Mouse (Mus musculus): ENCODE data around the gene Ifi211.
"Not testable (repeated sequence)": the region's sequence is repeated elsewhere in the genome, so short reads cannot be mapped to it uniquely, and the experiment has no call there.

The Ifi211 gene

DNA sequence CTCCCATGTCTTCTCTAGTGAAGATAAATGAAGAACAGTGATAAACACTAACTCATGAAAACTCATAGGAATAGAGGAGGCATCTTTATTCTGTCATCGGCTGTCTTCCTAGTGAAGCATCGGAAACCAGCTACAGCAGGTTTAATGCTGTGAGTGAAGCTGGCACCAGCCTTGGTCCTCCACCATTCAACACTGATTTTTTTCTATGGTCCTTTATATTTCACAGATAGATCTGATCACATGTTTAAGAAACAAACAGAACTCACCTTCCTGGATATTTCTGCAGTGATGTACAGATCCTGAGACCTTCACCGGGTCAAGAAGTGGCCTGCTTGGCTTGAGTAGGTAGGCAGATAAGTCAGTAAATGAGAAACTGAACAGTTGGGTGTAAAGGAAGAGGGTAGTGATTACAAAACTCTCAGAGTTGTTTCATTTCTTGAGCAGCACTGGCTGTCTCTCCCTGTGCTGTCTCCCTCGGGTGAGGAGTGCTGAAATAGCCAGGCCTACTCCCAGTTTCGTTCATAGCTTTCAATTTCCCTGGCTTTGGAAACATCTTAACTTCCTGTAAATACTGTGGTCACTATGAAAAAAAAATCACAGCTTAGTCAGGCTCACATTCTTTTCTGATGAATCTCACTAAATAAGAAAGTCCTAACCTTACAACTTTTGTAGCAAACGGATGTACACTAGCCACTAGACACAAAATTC, at the start of gene Ifi211:
Gene Ifi211, minus strand, starts transcription at position 499 of the 708 bp plus-strand sequence.
- not testable (repeated sequence) for DNase-seq (ENCODE audit: low read depth, low spot score)

DNA sequence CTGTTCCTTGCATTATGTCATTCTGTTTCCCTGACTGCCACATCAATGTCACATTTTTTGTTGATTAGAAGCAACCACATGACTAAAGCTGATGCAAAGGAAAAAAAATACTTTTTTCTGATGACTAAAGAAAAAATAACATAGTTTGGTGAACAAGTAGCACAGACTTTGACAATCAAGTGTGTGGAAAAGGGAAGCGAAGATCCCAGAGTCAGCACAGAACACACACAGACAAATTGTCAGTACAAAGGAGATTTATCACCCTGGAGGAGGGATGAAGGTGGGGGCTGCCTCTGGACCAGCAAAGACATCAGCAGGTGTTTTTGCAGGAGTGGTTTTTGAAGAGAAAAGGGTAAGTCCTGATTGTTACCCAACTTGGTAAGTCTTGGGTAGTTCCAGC, 48.6 kb upstream of the Ifi211 start:
- not testable (repeated sequence) for DNase-seq (ENCODE audit: low read depth, low spot score)

DNA sequence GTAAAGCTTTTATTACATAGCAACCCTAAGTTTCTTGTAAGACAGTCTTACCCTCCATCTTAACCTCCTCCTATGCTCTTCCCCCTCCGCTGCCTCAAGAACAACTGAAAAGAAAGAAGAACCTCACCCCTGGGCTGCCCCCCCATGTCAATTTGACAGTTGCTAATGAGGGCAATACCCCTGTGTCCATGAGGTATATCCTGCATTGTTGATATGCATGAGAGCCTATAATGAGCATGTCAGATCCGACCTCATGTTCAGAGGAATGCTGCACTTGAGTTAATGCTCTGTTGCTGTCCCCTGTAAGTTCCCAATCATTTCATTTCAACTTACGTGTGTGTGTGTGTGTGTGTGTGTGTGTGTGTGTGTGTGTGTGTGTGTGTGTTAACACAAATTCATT, 47.2 kb upstream of the Ifi211 start:
- not testable (repeated sequence) for DNase-seq (ENCODE audit: low read depth, low spot score)

DNA sequence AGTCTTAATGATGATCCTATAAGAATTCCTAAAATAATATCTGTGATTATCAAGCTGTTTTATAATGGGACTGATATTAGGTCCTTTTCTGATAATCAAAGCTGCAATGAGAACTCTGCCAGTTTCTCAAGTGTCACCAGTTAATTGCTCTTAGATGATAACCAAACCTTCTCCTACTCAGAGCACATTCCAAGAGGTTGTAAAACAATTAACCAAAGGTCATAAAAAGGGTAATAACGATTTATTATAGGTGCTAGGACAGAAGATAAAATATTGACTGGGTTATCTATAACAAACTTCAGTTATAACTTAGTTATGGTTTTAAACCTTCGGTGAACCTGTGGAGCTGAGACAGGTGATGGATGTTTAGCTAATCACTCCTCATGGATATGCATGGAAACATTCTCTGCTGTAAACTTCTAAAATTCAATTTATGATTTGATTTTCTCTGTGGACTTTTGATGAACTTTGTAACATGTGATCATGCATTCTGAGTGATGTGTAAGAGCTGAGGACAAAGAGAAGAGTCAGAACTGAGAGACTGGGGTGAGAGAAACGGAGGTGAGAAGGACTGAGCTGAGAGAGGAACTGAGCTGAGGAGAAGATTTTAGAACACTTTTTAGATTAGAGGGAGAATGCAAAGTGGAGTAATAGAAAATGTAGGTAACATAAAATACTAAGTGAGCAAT, 43.1 kb upstream of the Ifi211 start:
- not testable (repeated sequence) for DNase-seq (ENCODE audit: low read depth, low spot score)

DNA sequence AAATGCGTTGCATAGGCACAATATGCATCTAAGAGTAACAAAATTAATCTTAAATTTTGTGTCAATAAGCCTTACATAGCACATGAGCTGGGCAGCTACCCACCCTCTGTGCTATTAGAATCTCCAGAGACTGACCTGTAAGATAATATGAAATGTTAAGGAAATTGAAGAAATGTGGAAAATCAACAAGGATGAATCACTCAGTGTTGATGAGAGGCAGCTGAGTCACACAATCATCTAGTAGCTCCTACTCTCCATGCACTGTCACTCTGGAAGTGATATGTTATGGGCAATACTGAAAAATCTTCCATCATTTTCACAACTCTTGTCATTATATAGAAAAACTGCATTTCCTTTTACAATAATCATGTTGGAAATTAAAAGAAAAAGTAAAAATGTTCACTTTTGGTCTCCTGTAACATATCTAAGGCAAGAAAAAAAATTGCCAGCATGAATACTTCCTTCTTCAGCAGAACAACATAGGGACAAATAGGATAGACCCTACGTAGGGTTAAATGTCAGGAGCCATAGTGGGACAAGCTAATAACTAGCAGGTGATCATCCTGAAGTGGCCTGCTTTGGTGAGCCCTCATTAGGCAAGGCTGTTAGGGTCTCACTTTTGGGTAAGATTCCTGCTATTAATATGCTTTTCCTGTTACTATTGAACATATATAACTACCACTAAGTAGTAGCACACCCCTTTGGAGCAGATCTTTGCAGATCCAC, 42.4 kb upstream of the Ifi211 start:
- DNase-seq (ENCODE audit: low read depth, low spot score) = no peak

DNA sequence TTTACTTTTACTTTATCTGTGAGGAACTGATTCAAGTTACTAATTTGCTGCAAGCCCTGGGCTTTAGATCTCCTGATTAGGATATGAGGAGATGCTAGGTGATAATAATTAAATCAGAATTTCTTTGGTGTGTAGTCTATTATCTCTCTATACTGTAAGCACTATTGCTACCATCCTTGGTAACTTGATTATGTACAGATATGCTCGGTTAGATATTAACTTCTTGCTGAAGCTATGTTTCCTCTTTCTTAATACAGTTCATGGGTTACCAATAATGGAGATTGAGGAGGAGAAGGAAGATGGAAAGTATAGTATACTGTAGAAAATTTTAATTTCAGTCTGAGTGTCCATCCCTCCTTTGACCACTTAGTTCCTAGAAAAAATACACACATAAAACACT, 40.7 kb upstream of the Ifi211 start:
- DNase-seq (ENCODE audit: low read depth, low spot score) = no peak

DNA sequence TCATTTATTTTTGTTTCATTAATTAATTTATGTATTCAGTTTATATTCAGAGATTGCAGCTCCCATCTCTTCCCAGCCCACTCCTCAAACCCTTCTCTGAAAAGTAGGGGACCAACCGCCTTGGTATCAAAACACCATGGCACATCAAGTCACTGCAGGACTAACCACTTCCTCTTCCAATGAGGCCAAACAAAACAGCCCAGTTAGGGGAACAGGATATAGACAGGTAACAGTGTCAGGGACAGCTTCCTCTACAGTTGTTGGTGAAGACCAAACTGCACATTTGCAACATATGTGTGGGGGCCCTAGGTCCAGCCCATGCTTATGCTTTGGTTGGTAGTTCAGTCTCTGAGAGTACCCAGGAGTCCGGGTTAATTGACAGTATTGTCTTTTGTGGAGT, 36.2 kb upstream of the Ifi211 start:
- DNase-seq (ENCODE audit: low read depth, low spot score) = not testable (repeated sequence)

DNA sequence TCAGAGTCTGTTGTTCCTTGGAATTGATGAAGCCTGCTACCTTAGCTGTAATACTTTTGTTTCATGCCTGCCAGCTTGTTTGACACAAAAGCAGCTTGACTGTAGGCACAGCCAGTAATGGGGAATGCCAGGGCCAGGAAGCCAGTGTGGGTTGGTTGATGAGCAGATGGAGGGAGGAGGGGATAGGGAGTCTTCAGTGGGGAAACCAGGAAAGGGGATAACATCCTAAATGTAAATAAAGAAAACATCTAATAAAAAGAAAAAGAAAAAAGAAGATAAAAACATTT, 29.9 kb upstream of the Ifi211 start:
- DNase-seq (ENCODE audit: low read depth, low spot score) = not testable (repeated sequence)

DNA sequence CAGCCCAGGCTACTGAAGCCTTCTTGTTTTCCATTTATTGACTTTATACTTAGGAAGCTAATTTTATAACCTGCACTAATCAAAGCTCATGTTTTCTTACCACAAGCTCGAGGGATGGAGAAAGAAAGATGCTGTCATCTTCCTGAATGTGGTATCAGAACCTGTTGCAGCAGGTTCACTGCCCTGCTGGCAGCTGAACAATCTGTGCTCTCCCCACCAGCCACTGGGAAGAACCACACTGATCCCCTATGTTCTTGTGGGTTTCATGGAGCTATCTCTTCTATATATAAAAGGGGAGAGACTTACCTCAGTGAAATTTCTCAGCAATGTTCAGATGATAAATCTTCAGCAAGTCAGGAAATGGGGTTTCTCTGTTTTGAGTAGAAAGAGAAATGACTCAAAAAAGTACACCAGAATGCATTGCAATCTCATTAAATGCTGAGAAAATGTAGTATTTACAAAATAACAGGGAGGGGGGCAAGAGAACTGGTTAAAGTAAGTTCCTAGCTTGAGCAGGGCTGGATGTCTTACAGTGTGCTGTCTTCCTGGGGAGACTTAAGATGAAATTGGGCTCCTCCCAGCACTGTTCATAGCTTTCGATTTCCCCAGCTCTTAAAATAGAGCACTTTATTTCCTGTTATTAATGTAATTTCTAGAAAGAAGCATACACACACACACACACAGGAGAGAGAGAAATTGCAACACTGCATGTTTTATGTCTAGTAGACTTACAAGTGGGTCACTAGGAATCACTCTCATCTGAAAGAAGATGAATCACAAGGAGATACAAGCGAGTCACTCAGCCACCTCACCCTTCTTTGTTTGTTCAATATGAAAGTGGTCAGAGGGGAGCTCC, 29.3 kb upstream of the Ifi211 start, which contains the start of the genes Mndal and Ifi203:
Gene Mndal, minus strand, starts transcription at position 568 of the 856 bp plus-strand sequence.
Gene Ifi203, minus strand, starts transcription at position 749 of the 856 bp plus-strand sequence.
- DNase-seq (ENCODE audit: low read depth, low spot score) = not testable (repeated sequence)

DNA sequence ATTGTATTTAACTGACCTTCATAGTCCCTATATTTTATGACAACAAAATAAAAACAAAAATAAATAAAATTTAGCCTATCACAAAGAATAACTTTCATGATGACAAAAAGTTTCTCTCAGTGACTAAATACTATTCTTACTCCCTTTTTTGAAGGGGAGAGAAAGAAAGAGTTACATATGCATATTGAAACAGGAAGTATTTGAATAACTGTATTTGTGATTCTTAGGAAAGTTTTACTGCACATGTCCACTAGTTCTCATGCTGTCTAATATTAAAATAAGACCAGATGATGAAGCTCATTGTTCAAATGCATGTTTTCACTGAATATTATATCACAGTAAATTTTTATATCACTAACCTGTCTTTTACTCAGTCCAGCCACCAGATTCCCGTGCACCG, 28.7 kb upstream of the Ifi211 start:
- not testable (repeated sequence) for DNase-seq (ENCODE audit: low read depth, low spot score)

DNA sequence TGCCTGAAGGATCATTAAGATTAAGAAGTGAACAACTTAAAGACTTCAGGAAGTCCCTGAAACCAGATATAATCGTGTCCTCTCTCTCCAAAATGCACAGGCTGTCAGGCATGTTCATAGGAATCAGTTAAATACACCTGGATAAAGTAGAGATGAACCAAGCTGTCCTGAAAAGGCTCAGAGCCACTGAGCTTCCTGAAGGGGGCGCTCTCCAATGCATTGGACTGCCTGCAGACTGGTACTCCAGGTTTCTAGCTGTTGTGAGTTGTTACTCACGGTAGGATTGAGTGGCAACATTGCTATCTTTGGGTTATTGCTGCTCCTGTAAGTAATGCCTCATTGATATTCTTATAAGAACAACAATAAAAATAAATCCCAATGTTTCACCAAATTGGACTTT, 6.4 kb upstream of the Ifi211 start:
- DNase-seq (ENCODE audit: low read depth, low spot score) = not testable (repeated sequence)

DNA sequence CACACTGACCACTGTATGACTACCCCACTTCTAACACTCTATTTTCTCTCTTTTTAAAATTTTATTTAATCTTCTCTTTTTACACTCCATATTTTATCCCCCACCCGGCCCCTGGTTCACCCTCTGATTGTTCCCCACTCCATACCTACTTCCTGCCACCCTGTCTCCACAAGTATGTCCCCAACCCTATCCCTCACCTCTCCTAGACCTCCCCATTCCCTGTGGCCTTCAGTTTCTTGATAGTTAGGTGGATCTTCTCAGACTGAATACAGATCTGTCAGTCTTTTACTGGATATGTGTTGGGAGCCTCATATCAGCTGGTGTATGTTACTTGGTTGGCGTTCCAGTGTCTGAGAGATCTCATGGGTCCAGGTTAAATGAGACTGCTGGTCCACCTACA, 1.7 kb upstream of the Ifi211 start:
- no peak for DNase-seq (ENCODE audit: low read depth, low spot score)

DNA sequence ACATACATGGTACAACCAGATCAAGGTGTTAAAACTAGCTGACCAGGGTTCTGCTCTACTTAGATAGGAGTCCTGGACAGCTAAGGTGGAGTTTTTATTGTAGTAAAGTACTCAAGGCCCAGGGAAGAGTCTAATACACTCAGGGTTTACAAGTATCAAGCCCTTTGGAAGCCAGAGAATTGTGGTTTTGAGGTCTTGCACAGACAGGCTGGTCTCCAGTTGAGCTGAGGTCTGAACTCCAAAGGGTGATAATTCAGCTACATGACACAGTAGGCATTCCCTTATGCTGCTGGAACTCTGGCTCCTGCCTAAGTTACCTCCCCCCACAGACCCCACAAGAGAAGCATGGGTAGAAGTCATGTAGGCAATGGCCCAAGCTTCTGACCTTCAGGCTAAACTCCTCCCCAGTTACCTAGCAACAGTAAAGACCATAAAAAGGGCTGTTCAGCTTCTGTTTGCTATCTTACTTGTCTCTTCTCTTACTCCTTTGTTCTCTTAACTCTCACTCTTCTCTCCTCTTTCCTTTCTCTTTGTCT, 478 bp upstream of the Ifi211 start:
- DNase-seq (ENCODE audit: low read depth, low spot score) = not testable (repeated sequence)

DNA sequence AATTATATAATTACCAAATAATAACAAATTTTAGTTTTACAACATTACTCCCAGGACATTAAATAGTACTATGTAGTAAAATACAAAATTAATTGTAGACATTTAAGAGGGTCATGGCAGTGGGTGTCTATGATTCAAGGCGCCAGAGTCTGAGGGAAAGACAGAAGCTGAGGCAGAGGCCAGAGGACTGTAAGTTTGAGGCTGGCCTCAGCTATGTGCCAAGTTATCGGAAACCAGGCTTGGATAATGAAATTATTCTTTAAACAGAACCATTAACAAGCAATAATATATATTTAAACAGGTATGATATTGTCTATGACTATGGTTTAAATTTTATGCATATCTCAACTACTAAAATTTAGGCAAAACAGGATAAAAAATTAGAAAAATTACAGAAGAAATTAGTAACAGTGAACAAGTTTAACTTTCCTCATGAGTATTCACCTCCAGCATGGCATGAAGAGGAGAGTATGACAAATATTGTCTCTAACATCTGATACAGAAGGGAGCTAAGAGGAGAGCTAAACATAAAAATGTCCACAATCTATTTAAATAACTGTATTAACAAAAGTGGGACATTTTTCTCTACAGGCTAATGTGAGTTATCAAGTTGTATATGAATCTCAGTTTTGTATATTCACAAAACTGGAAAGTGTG, 910 bp downstream of the Ifi211 start:
- no peak for DNase-seq (ENCODE audit: low read depth, low spot score)

DNA sequence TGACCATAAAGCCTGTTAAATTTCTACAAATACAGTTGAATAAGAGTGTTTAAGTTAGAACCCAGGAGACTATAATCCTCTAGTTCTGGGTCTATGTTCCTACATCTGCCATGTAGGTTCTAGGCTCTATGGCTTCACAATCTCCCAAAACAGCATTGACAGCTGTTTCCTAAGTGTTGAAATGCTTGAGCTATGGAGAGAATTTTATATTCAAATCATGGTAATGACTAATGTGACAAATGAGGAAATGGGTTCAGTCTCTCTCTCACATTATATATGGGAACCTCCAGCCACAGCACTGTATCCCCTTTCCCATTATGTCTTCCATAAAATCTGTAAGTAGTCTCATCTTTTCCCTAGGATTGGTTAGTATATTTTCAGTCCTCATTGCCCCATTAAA, 4.5 kb downstream of the Ifi211 start:
- not testable (repeated sequence) for DNase-seq (ENCODE audit: low read depth, low spot score)

DNA sequence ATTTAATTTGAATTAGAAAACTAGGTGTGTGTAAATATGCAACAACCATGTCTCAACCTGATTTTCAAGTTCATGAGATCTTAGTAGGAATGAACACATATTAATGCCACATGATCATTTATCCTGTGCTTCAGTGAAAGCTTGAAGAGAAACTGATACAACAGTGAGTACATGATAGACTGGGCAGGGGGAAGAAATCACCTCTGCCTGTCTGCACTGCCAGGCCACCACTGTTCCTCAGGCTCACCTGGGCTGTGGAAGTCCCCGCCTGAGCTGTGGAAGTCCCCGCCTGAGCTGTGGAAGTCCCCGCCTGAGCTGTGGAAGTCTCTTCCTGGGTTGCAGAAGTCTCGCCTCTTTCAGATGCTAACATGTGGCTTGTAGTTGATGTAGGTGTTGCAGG, 7.0 kb downstream of the Ifi211 start:
- not testable (repeated sequence) for DNase-seq (ENCODE audit: low read depth, low spot score)

DNA sequence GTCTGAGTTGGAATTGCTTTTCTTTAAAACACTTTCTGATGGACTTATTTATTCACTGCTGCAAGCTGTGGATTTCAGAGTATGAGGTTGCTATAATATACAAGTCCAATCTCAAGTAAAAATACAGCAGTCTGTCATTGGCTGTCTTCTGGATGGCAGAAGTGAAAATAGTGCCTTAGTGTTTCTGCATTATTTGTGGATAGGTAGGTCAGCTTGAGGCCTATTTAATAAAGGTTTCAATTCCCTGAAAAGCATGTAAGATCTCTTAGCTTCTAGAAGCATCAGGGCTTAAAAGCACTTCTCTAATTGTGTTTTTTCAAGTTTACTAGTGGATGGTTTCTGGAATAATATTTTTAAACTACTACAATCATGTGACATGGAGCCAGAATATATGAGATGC, 23.1 kb downstream of the Ifi211 start:
- DNase-seq (ENCODE audit: low read depth, low spot score) = not testable (repeated sequence)

DNA sequence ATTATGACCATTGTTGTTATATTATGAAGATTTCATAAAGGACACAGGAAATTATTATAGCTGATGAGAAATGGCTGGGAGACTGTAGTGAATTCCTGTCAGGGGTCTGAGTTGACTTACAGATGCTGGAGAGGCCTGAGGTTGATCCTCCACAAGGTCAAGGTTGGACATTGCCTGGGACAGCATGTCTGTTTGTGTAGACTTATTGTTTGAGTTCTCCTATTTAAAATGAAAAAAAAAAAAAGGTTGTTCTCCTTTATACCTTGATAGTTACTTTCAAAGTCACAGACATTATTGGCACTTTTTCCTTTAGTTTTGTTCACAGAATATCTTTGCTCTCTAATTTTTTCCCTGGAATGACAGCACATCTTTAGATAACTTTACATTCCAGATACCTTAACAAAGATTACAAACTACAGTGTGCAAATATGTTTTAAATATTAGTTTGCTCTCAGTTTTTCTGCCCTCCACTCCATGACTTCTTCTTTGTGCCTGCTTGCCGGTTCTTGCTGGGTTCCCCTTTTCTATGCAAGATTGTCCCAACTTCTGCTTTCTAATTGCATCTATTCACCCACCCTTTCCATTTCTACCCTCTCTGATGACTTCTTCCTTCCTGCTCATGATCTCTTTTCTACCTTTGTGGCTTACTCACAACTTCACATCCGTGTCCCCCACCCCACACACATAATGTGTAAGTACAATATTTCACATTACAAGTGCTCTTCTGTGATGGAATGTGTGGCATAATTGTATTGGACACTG, 25.6 kb downstream of the Ifi211 start:
- not testable (repeated sequence) for DNase-seq (ENCODE audit: low read depth, low spot score)

DNA sequence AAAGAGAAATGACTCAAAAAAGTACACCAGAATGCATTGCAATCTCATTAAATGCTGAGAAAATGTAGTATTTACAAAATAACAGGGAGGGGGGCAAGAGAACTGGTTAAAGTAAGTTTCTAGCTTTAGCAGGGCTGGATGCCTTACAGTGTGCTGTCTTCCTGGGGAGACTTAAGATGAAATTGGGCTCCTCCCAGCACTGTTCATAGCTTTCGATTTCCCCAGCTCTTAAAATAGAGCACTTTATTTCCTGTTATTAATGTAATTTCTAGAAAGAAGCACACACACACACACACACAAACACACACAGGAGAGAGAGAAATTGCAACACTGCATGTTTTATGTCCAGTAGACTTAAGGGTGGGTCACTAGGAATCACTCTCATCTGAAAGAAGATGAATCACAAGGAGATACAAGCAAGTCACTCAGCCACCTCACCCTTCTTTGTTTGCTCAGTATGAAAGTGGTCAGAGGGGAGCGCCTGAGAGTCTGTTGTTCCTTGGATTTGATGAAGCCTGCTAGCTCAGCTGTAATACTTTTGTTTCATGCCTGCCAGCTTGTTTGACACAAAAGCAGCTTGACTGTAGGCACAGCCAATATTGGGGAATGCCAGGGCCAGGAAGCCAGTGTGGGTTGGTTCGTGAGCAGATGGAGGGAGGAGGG, 32.7 kb downstream of the Ifi211 start:
- not testable (repeated sequence) for DNase-seq (ENCODE audit: low read depth, low spot score)

All from retina, adult 2 months (tissue).